Mouse (Mus musculus): Measurements from ENCODE around the gene Uba7. TPM values are rescaled to one million over a fixed set of nuclear protein-coding genes. Genes with fewer than 3 reads are reported as not detected.
A peak's percentile ranks its signal among the peaks of the same experiment; 100 is the strongest.

The Uba7 gene
- total and polyA plus RNA-seq, 3 experiments: 18.1 to 44.1 TPM; not detected in 1

GRCm38 (mm10) chr9:107935790-107936214, 39.5 kb upstream of the Uba7 start:
- H3K36me3 ChIP-seq (ENCODE audit: control insufficient read depth in 1 of 2, insufficient read depth in 2 of 2, low read length in 2 of 2): 0 out of 4 replicates have a peak, but pooled peaks cover 0 to 2% of the 10 kb centered on the region in 2 experiments
- H3K27ac ChIP-seq (ENCODE audit: control insufficient read depth, low read depth, low read length): no peak overlapping the region
- TF ChIP-seq ELF1 (IDR thresholded peaks at IDR 0.05; ENCODE audit: low read depth, low read length): no peak
- TF ChIP-seq MAZ (IDR thresholded peaks at IDR 0.05; ENCODE audit: low read depth, low read length): no peak; the same call in 1 of the 2 replicates
- TF ChIP-seq BHLHE40 (IDR thresholded peaks at IDR 0.05; ENCODE audit: borderline replicate concordance, low read depth, low read length): no peak
- no peak for TF ChIP-seq CHD1 (IDR thresholded peaks at IDR 0.05; ENCODE audit: low read depth, low read length)
- TF ChIP-seq EP300 (IDR thresholded peaks at IDR 0.05; ENCODE audit: low read depth in 1 of 2, low read length in 2 of 2): peak in 1 of 2 experiments; percentile 43; a peak in 1 of 4 replicates
- TF ChIP-seq GATA1 (IDR thresholded peaks at IDR 0.05; ENCODE audit: low read depth, low read length): no peak
- TF ChIP-seq E2F4 (IDR thresholded peaks at IDR 0.05; ENCODE audit: borderline replicate concordance, low read depth, low read length): no peak
- TF ChIP-seq ZKSCAN1 (IDR thresholded peaks at IDR 0.05; ENCODE audit: low read depth, low read length): no peak
- no peak for TF ChIP-seq TAL1 (IDR thresholded peaks at IDR 0.05; ENCODE audit: low read length)
- TF ChIP-seq MXI1 (IDR thresholded peaks at IDR 0.05; ENCODE audit: low read depth, low read length): no peak
- no peak for TF ChIP-seq USF2 (IDR thresholded peaks at IDR 0.05; ENCODE audit: borderline replicate concordance in 1 of 2, insufficient read depth in 1 of 2, low read depth in 1 of 2, low read length in 2 of 2)
- TF ChIP-seq ZNF384 (IDR thresholded peaks at IDR 0.05; ENCODE audit: low read depth, low read length): no peak
- TF ChIP-seq USF1 (IDR thresholded peaks at IDR 0.05; ENCODE audit: low read depth, low read length): no peak
- TF ChIP-seq MEF2A (IDR thresholded peaks at IDR 0.05; ENCODE audit: extremely low read depth, insufficient replicate concordance, low read depth, low read length, poor library complexity, severe bottlenecking): no peak
- no peak for TF ChIP-seq RCOR1 (IDR thresholded peaks at IDR 0.05; ENCODE audit: low read depth, low read length)
- TF ChIP-seq TCF12 (IDR thresholded peaks at IDR 0.05; ENCODE audit: low read depth, low read length): peak; percentile 73
- TF ChIP-seq JUND (IDR thresholded peaks at IDR 0.05; ENCODE audit: low read depth, low read length): no peak
- TF ChIP-seq GABPA (IDR thresholded peaks at IDR 0.05; ENCODE audit: low read depth, low read length): no peak
- no peak for TF ChIP-seq ETS1 (IDR thresholded peaks at IDR 0.05; ENCODE audit: low read depth, low read length)
- no peak for TF ChIP-seq ZMIZ1 (IDR thresholded peaks at IDR 0.05; ENCODE audit: low read depth, low read length)
- no peak for TF ChIP-seq HCFC1 (IDR thresholded peaks at IDR 0.05; ENCODE audit: low read depth, low read length)
- no peak for TF ChIP-seq RAD21 (IDR thresholded peaks at IDR 0.05; ENCODE audit: low read depth, low read length)
- no peak for TF ChIP-seq MYB (IDR thresholded peaks at IDR 0.05; ENCODE audit: low read depth, low read length)
- TF ChIP-seq MYC (IDR thresholded peaks at IDR 0.05; ENCODE audit: low read depth, low read length): no peak
- no peak for TF ChIP-seq CHD2 (IDR thresholded peaks at IDR 0.05; ENCODE audit: low read length)
- peak; percentile 93; the same call in 1 of the 2 replicates for TF ChIP-seq UBTF (IDR thresholded peaks at IDR 0.05; ENCODE audit: borderline replicate concordance, insufficient read depth, low read depth, low read length)
- TF ChIP-seq ZC3H11A (IDR thresholded peaks at IDR 0.05; ENCODE audit: low read depth, low read length): no peak
- TF ChIP-seq TBP (IDR thresholded peaks at IDR 0.05; ENCODE audit: low read depth, low read length): peak; percentile 70
- no peak for TF ChIP-seq POLR2AphosphoS2 (IDR thresholded peaks at IDR 0.05; ENCODE audit: low read length)
- no peak for TF ChIP-seq KAT2A (conservative IDR thresholded peaks at IDR 0.05; ENCODE audit: low read depth, low read length)
- TF ChIP-seq SMC3 (IDR thresholded peaks at IDR 0.05; ENCODE audit: low read depth, low read length): no peak
- TF ChIP-seq MAFK (IDR thresholded peaks at IDR 0.05; ENCODE audit: borderline replicate concordance, low read depth, low read length): no peak
- no peaks in the 10 kb centered on the region for H3K4me1 ChIP-seq (ENCODE audit: control insufficient read depth in 1 of 2, insufficient read depth in 2 of 2, low read length in 2 of 2)
- DNase-seq (ENCODE audit: low read depth, low spot score): peak; percentile 28
- peaks cover 9 to 20% of the 10 kb centered on the region in 2 experiments for H3K27me3 ChIP-seq (ENCODE audit: control insufficient read depth in 1 of 2, insufficient read depth in 2 of 2, low read length in 2 of 2)
- no peaks in the 10 kb centered on the region for H3K79me2 ChIP-seq (ENCODE audit: control insufficient read depth, insufficient read depth, low read length, poor library complexity)
- no peaks in the 10 kb centered on the region for H3K9me3 ChIP-seq (replicated peaks; ENCODE audit: insufficient read depth, low read length)
- H3K9ac ChIP-seq (ENCODE audit: control insufficient read depth, low read depth, low read length, poor library complexity, severe bottlenecking): no peak overlapping the region
- H3K4me3 ChIP-seq (ENCODE audit: control insufficient read depth in 1 of 2, insufficient read depth in 1 of 2, low read depth in 2 of 2, low read length in 2 of 2): peak overlapping the region in 1 of 2 experiments; percentile 35; a peak in 1 of 4 replicates

Data from MEL (cell line).